Mouse (Mus musculus): ENCODE data around the gene Mob4. TPM values are rescaled to one million over a fixed set of nuclear protein-coding genes. Genes with fewer than 3 reads are reported as not detected.
A peak's percentile ranks its signal among the peaks of the same experiment; 100 is the strongest.

The Mob4 gene
- polyA plus RNA-seq (2012; rRNA removed) = 57.3 and 58.9 TPM in 2 replicates

- peak; percentile 97 for DNase-seq (ENCODE audit: low read depth)
- TF ChIP-seq CTCF (IDR thresholded peaks at IDR 0.05; ENCODE audit: borderline replicate concordance, extremely low read depth, insufficient read depth, insufficient read length) (no peak), POLR2A (IDR thresholded peaks at IDR 0.05; ENCODE audit: borderline replicate concordance, extremely low read depth, insufficient read depth, insufficient read length, poor library complexity, severe bottlenecking) (peak; percentile 64; the same call in 1 of the 2 replicates)
These were observed at the start of gene Mob4 for GRCm38 (mm10) chr1:55130943-55131401. TSS of gene Mob4 (plus strand) at chr1:55131231.

DNA sequence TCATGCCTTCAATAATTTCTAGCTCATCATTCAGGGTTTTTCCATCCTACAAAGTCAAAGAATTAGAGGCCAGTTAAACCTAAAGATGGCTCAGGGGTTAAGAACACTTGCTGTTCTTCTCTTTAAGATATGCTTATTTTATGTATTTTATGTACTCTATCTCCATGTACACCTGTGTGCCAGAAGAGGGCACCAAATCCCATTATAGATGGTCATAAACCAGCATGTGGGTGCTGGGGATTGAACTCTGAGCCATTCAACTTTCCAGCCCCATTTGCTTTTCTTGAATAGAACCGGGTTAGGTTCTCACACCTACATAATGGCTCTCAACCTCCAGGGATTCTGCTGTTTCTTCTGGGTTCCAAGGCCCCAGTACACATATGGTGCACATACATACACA lies 48.9 kb upstream of the Mob4 start:
- TF ChIP-seq POLR2A (IDR thresholded peaks at IDR 0.05; ENCODE audit: borderline replicate concordance, extremely low read depth, insufficient read depth, insufficient read length, poor library complexity, severe bottlenecking) = no peak
- no peak for TF ChIP-seq CTCF (IDR thresholded peaks at IDR 0.05; ENCODE audit: borderline replicate concordance, extremely low read depth, insufficient read depth, insufficient read length)
- no peak for DNase-seq (ENCODE audit: low read depth)

GRCm38 (mm10) chr1:55085781-55086366 lies 45.2 kb upstream of the Mob4 start:
- no peak for DNase-seq (ENCODE audit: low read depth)
- no peak for TF ChIP-seq CTCF (IDR thresholded peaks at IDR 0.05; ENCODE audit: borderline replicate concordance, extremely low read depth, insufficient read depth, insufficient read length)
- TF ChIP-seq POLR2A (IDR thresholded peaks at IDR 0.05; ENCODE audit: borderline replicate concordance, extremely low read depth, insufficient read depth, insufficient read length, poor library complexity, severe bottlenecking) = no peak

DNA sequence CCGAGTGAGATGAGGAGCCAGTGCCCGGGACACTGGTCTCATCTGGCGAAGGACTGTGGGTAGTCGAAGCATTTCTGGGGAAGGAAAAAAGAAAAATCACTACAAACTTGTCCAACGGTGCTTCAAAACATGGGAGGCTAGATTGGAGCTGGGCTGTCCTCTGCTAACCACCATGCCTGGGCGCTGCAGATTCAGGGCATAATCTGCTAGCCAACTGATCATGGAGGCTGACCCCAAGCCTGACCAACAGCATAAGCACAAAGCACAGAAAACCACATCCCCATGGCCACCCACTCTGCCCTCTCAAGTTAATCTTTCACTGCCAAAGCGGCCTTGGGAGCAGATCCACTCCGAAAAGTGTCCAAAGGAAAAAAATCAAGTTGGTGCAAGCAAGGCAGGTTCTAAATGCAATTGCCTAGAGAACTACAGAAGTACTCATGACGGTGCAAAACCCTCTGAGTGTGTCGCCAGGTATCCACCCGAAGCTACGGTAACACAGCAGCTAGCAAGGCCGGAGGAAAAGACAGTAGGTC lies 44.1 kb upstream of the Mob4 start:
- no peak for TF ChIP-seq CTCF (IDR thresholded peaks at IDR 0.05; ENCODE audit: borderline replicate concordance, extremely low read depth, insufficient read depth, insufficient read length)
- no peak for TF ChIP-seq POLR2A (IDR thresholded peaks at IDR 0.05; ENCODE audit: borderline replicate concordance, extremely low read depth, insufficient read depth, insufficient read length, poor library complexity, severe bottlenecking)
- DNase-seq (ENCODE audit: low read depth) = no peak

- DNase-seq (ENCODE audit: low read depth) = no peak
- TF ChIP-seq CTCF (IDR thresholded peaks at IDR 0.05; ENCODE audit: borderline replicate concordance, extremely low read depth, insufficient read depth, insufficient read length) = no peak
- TF ChIP-seq POLR2A (IDR thresholded peaks at IDR 0.05; ENCODE audit: borderline replicate concordance, extremely low read depth, insufficient read depth, insufficient read length, poor library complexity, severe bottlenecking) = peak; percentile 71
These were observed 43.6 kb upstream of the Mob4 start for GRCm38 (mm10) chr1:55087401-55087904.

GRCm38 (mm10) chr1:55087932-55088610 lies 43.0 kb upstream of the Mob4 start, which contains the start of the genes Hspe1 and Hspd1:
TSS of gene Hspe1 (plus strand) at chr1:55088132.
TSS of gene Hspd1 (minus strand) at chr1:55088243.
- no peak for TF ChIP-seq CTCF (IDR thresholded peaks at IDR 0.05; ENCODE audit: borderline replicate concordance, extremely low read depth, insufficient read depth, insufficient read length)
- TF ChIP-seq POLR2A (IDR thresholded peaks at IDR 0.05; ENCODE audit: borderline replicate concordance, extremely low read depth, insufficient read depth, insufficient read length, poor library complexity, severe bottlenecking) = peak; percentile 32; the same call in 1 of the 2 replicates
- peak; percentile 99 for DNase-seq (ENCODE audit: low read depth)

DNA sequence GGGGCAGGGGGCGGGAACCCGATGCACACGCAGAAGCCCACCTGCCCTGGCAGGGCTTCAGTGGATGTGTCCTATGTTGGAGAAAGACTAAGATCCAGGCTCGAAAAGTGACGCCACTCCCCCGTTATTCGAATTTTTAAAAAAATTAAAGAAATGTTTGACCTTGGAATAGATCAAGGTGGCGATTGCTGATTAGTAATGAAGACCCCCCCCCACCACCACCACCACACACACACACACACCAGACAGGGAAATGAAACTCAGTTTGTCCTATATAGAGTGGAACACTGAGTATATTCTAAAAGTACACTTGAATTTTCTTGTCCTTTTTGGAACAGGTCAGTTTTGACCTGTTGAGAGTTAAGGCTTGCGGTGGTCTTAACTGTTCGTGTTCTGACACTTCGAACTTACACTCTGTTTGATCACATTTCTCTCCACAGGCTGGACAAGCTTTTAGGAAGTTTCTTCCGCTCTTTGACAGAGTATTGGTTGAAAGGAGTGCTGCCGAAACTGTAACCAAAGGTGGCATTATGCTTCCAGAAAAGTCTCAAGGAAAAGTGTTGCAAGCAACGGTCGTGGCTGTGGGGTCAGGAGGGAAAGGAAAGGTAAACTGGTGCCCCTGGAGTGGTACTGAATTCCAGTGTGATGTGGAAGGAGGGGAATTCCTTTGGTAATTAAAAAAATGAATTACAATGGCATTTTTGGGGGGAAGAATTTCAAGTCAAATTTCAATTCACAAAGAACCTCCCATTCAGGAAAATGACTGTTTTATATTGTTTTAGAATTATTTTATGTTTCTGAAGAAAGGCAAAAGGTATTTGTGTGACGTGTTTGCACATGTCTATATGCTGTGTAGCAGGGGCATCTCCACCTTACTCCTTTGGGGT lies 42.2 kb upstream of the Mob4 start:
- TF ChIP-seq CTCF (IDR thresholded peaks at IDR 0.05; ENCODE audit: borderline replicate concordance, extremely low read depth, insufficient read depth, insufficient read length) = no peak
- DNase-seq (ENCODE audit: low read depth) = peak; percentile 3

- no peak for DNase-seq (ENCODE audit: low read depth)
- TF ChIP-seq POLR2A (IDR thresholded peaks at IDR 0.05; ENCODE audit: borderline replicate concordance, extremely low read depth, insufficient read depth, insufficient read length, poor library complexity, severe bottlenecking) = no peak
These were observed 41.5 kb upstream of the Mob4 start for GRCm38 (mm10) chr1:55089498-55090064.

DNA sequence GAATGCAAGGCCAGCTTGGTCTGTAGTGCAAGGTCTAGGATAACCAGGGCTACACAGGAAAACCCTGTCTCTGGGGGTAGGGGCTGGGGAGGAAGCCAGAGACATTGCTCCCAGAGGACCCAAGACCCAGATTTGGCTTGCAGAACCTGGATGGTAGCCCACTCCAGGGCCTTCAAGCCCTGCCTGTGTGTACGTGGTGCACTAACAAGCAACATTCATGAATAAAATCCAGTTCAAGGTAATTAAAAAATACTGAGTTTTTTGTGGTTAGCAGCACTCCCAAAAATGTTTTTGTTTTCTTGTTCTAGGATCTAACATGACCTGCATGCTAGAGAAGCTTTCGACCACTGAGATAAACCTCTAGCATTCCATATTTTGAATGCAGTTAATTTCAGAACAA lies 39.0 kb upstream of the Mob4 start:
- TF ChIP-seq CTCF (IDR thresholded peaks at IDR 0.05; ENCODE audit: borderline replicate concordance, extremely low read depth, insufficient read depth, insufficient read length) (no peak), POLR2A (IDR thresholded peaks at IDR 0.05; ENCODE audit: borderline replicate concordance, extremely low read depth, insufficient read depth, insufficient read length, poor library complexity, severe bottlenecking) (no peak)
- no peak for DNase-seq (ENCODE audit: low read depth)

DNA sequence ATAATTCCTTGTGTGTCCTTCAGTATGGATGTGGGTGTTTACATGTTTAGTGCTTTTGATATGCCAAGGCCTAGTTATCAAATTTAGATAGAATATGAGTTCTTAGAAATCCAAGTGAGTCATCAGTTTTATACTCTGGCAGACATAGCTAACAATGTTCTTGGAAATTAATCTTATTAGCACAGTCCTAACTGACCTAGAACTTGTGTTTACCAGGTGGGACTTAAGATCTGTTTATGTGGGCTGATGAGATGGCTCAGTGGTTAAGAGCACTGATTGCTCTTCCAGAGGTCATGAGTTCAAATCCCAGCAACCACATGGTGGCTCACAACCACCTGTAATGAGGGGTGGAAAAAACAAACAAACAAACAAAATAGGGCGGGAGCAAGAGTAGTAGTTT lies 38.6 kb upstream of the Mob4 start:
- no peak for DNase-seq (ENCODE audit: low read depth)
- TF ChIP-seq POLR2A (IDR thresholded peaks at IDR 0.05; ENCODE audit: borderline replicate concordance, extremely low read depth, insufficient read depth, insufficient read length, poor library complexity, severe bottlenecking) (no peak), CTCF (IDR thresholded peaks at IDR 0.05; ENCODE audit: borderline replicate concordance, extremely low read depth, insufficient read depth, insufficient read length) (no peak)
